ENCODE assay signal across 8 mouse cellular contexts in the genomic region with DNA sequence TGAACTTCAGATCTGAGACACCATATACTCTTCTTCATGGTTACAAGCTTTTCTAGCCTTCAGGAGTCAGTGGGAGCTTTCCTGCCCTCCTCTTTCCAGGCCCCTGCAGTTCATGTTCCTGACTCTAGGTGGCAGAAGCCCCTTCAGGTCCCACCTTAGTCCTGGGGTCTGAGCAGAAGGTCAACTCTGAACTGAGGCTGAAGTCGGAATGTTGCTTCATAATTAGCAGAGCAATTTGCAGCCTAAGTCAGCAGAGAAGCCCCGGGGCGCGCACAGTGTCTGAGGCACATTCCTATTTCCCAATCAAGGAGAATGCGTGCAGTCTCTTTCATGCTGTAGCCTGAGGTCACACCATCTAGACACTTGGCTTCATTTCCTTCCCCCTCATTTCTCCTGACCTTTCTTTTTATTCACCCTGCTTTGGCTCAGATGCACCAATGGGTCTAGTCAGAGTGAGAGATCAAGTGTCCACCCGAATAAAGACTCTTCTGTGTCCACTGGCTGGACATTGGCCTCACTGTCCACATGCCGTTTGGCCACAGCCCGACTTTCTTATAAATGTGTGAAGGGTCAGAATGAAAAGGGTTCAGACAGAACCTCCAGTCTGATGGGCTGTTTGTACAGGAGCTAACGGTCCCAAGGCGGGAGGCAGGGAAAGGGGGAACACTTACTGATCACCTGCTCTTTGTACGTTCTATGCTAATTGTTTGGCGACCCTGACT. TPM values are rescaled to one million over a fixed set of nuclear protein-coding genes. Genes with fewer than 3 reads are reported as not detected.
DNase-seq lines count a peak whose midpoint lies in the region; ATAC-seq and TF ChIP-seq lines count a peak whose summit lies in the region.

No protein-coding gene starts in this region.

- 74% methylated on average over 12 of the region's 12 CpGs for WGBS in kidney, embryonic 15.5 days
- 34% methylated on average over 12 of the region's 12 CpGs for WGBS in embryonic facial prominence, embryonic 11.5 days
- WGBS in liver, embryonic 14.5 days (ENCODE audit: insufficient replicate concordance) = 71% methylated on average over 12 of the region's 12 CpGs

- no peak overlapping the region for H3K9ac ChIP-seq in kidney, embryonic 15.5 days
- H3K9ac ChIP-seq in embryonic facial prominence, embryonic 11.5 days (replicated peaks; ENCODE audit: low read length) = no peak overlapping the region
- no peak overlapping the region for H3K9ac ChIP-seq in liver, embryonic 14.5 days (replicated peaks)

- no peaks in the 10 kb centered on the region for H3K9me3 ChIP-seq in kidney, embryonic 15.5 days (replicated peaks)
- H3K9me3 ChIP-seq in embryonic facial prominence, embryonic 11.5 days (replicated peaks; ENCODE audit: control insufficient read depth, low read length) = no peaks in the 10 kb centered on the region
- H3K9me3 ChIP-seq in liver, embryonic 14.5 days (ENCODE audit: control insufficient read depth, low read length) = no peaks in the 10 kb centered on the region

- no peaks in the 10 kb centered on the region for H3K27me3 ChIP-seq in kidney, embryonic 15.5 days
- no peaks in the 10 kb centered on the region for H3K27me3 ChIP-seq in embryonic facial prominence, embryonic 11.5 days (ENCODE audit: control insufficient read depth, insufficient read depth, low read length)
- no peaks in the 10 kb centered on the region for H3K27me3 ChIP-seq in liver, embryonic 14.5 days (ENCODE audit: control insufficient read depth, insufficient read depth, low read length)

- H3K36me3 ChIP-seq in kidney, embryonic 15.5 days = no peaks in the 10 kb centered on the region
- no peaks in the 10 kb centered on the region for H3K36me3 ChIP-seq in embryonic facial prominence, embryonic 11.5 days (replicated peaks; ENCODE audit: control insufficient read depth, insufficient read depth, low read depth, low read length)
- H3K36me3 ChIP-seq in liver, embryonic 14.5 days (replicated peaks; ENCODE audit: control insufficient read depth, insufficient read depth, low read depth) = no peaks in the 10 kb centered on the region

- no peak overlapping the region for H3K27ac ChIP-seq in kidney, embryonic 15.5 days
- no peak overlapping the region for H3K27ac ChIP-seq in embryonic facial prominence, embryonic 11.5 days (replicated peaks; ENCODE audit: low read depth, low read length)
- no peak overlapping the region for H3K27ac ChIP-seq in liver, embryonic 14.5 days

- TF ChIP-seq EP300 in liver, embryonic 14.5 days (IDR thresholded peaks at IDR 0.05; ENCODE audit: low read depth) = no peak

- H3K4me3 ChIP-seq in kidney, embryonic 15.5 days (replicated peaks) = no peak overlapping the region
- no peak overlapping the region for H3K4me3 ChIP-seq in embryonic facial prominence, embryonic 11.5 days (ENCODE audit: low read depth, low read length)
- no peak overlapping the region for H3K4me3 ChIP-seq in liver, embryonic 14.5 days (ENCODE audit: insufficient read depth in 1 of 2, low read depth in 2 of 2, low read length in 2 of 2)

- TF ChIP-seq CTCF in liver, embryonic 14.5 days (IDR thresholded peaks at IDR 0.05; ENCODE audit: low read depth) = peak; percentile 68

- no peaks in the 10 kb centered on the region for H3K4me1 ChIP-seq in kidney, embryonic 15.5 days
- H3K4me1 ChIP-seq in embryonic facial prominence, embryonic 11.5 days (ENCODE audit: control insufficient read depth, insufficient read depth, low read length) = no peaks in the 10 kb centered on the region
- H3K4me1 ChIP-seq in liver, embryonic 14.5 days (replicated peaks; ENCODE audit: control insufficient read depth in 2 of 2, insufficient read depth in 2 of 2, low read length in 1 of 2) = no peaks in the 10 kb centered on the region

- peak; percentile 24 for DNase-seq in kidney, adult 11 months
- peak; percentile 62 for DNase-seq in 3T3-L1 (ENCODE audit: low read depth, low spot score)
- DNase-seq in ES-CJ7 (ENCODE audit: low read depth, low spot score) = peak; percentile 40
- DNase-seq in embryonic facial prominence, embryonic 11.5 days (ENCODE audit: low spot score) = peak; percentile 74
- DNase-seq in liver, embryonic 14.5 days (ENCODE audit: low read depth in 3 of 3, low spot score in 3 of 3) = no peak
- peak; percentile 53 for DNase-seq in yolk sac, embryonic 10.5 days (ENCODE audit: low spot score)
- DNase-seq in frontal cortex, postnatal 14 days (ENCODE audit: low spot score in 2 of 2) = no peak

- ATAC-seq in kidney, embryonic 15.5 days (replicated peaks; ENCODE audit: low FRiP score) = no peak
- ATAC-seq in embryonic facial prominence, embryonic 11.5 days (replicated peaks; ENCODE audit: insufficient number of reproducible peaks, low FRiP score, low TSS enrichment, low read depth) = no peak
- no peak for ATAC-seq in liver, embryonic 14.5 days (ENCODE audit: insufficient read depth)

- H3K4me2 ChIP-seq in kidney, embryonic 15.5 days = no peak overlapping the region
- no peak overlapping the region for H3K4me2 ChIP-seq in embryonic facial prominence, embryonic 11.5 days (ENCODE audit: low read depth, low read length)
- H3K4me2 ChIP-seq in liver, embryonic 14.5 days (ENCODE audit: low read depth) = no peak overlapping the region

RNA-seq across cellular contexts. Expression of a gene that starts 58.4 kb away (rescaled TPM):
- 5.6 and 6.1 TPM in 2 replicates for polyA plus RNA-seq in kidney, embryonic 15.5 days (2015; fragmentation: Nextera tagmentation; extraction: Ambion mirVana)
- 0.07 TPM in 2 replicates for polyA plus RNA-seq in embryonic facial prominence, embryonic 11.5 days (2014; fragmentation: Nextera tagmentation; extraction: Ambion mirVana)
- polyA plus RNA-seq in liver, embryonic 14.5 days (2012; rRNA removed) = under 0.01 and 0.01 TPM in 2 replicates
- under 0.01 TPM in 1 of 2 replicates, not detected in the other for polyA plus RNA-seq in liver, embryonic 14.5 days (2014; fragmentation: Nextera tagmentation; extraction: Ambion mirVana)

Comparison
In these comparisons a context has a peak if more than half of its experiments do, and no peak if none do; other contexts are left out.
1. DNase-seq: peak in kidney, adult 11 months (single experiment), 3T3-L1 (single experiment), ES-CJ7 (single experiment), embryonic facial prominence, embryonic 11.5 days (single experiment) and yolk sac, embryonic 10.5 days (single experiment); none in liver, embryonic 14.5 days (0 of 3) and frontal cortex, postnatal 14 days (0 of 2).